Mouse (Mus musculus): ENCODE results near the gene Csrp1.

The Csrp1 gene

DNA sequence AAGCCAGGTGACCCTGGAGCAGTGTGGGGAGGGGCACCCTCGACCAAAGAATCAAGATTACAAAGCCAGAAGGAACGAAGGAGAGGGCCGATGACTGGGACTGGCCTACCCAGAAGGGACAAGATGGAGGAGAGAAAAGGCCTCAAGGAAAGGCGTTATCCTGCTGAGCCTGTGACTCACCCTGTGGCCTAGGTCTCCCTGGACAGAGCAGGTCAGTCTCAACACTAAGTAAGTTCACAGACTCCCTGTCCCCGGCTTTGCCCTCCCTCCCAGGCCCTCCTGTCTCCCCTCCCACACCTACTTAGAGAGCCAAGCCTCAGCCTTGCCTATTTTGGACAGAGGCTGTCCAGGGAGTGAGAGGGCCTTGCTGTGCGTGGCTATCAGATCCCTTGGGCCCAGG is at the start of gene Csrp1:
Gene Csrp1, plus strand, starts transcription at position 79 of the 400 bp plus-strand sequence.
- no peak for DNase-seq

DNA sequence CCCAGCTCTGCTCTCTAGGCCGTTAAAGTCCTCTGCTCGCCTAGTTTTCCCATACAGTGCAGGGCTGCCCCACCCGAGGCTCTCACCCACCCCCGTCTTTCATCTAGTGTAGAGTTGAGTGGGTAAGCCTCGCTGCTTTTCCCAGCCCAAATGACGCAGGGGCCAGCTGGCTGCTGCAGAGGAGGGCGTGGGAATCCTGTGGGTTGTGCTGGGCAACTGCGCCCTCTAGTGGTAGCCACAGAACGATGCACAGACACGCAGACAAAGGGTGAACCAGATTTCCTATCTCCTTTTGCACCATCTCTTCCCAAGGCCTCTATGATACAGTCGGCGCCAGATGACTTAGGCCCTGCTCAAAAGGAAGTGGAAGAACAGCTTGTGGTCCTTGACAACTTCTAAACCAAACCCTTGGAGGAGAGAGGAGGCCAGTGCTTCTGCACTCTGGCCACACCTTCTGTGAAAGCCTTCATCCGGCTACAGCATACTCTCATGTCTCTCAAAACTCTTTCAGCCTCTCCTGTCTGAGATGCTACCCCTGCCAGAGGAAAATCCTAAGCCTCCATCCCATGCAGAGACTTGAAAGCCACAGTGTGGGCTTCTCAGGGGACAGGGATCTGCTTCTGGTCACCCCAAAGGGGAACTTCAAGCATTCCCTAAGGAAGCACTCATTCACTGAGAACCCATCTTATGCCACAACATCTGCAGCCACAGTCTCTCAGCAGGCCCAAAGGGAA is 49.3 kb upstream of the Csrp1 start:
- DNase-seq: peak; percentile 92

DNA sequence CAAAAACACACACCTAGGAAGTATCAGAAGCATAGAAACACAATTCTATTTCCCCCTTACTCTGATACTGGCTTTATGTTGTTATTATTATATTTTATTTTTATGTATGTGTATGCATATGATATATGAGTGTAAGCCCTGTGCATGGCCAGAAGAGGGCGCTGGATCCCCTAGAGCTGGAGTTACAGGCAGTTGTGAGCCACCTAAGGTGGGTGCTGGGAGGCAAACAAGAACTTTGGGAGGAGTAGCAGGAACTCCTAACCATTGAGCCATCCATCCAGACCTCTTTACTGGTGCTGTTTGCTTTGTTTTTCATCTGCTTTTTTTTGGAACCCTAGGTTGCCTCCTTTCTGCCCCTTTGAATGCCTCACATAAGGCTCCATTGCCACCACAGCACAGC is 48.5 kb upstream of the Csrp1 start:
- DNase-seq: no peak

DNA sequence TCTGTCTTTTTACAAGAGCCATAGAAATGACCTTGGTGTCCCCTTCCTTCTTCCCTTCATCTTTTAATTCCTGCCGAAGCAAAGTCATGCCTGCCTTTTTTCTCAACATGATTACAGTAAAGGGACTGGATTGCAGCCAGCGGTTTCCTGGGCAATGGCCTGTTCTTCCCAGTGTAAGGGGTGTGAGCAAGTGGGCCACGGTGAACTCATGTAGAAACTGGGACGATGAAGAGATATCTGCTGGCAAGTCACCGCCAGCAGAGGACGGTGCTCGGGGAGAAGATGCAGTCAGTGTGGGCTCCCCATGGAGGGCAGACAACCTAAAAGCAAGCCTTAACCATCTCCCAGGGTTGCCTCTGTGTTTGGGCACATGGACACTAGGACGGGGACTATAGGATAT is 47.9 kb upstream of the Csrp1 start:
- DNase-seq: no peak

DNA sequence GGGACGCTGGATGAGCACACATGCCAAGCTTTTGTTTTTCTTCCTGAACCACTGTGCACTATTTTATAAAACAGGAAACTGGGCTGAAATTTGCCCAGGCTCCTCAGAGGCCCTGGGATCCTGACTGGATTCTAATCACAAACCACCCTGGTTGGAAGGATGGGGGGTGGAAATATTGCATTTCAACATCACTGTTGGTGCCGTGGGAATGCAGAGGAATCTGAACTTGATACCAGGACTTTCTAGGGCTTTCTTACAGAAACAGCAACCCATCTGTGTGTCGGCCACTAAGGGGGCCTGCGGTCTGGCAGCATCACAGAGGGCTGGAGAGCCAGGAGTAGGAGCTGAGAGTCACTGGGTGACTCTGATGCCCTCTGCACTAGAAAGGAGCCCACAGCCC is 47.5 kb upstream of the Csrp1 start:
- DNase-seq: no peak

DNA sequence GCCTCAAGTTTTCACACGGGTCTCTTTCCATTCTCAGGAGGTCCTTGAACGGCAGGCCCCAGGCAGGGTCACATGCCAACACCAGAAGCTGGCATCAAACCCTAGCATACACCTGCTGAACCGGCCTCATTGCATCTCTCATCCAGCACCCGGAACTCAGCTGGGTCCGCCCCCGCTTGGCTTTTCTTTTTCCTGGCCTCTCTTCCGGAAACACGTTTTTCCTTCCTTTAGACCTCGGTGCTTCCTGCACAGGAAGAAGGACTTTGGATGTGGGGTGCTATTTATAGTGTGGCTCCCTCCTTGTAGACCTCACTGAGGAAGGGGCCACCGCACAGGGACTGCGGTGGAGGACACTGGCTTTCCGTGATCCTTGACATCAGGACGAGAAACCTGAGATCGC is 46.4 kb upstream of the Csrp1 start:
- no peak for DNase-seq

DNA sequence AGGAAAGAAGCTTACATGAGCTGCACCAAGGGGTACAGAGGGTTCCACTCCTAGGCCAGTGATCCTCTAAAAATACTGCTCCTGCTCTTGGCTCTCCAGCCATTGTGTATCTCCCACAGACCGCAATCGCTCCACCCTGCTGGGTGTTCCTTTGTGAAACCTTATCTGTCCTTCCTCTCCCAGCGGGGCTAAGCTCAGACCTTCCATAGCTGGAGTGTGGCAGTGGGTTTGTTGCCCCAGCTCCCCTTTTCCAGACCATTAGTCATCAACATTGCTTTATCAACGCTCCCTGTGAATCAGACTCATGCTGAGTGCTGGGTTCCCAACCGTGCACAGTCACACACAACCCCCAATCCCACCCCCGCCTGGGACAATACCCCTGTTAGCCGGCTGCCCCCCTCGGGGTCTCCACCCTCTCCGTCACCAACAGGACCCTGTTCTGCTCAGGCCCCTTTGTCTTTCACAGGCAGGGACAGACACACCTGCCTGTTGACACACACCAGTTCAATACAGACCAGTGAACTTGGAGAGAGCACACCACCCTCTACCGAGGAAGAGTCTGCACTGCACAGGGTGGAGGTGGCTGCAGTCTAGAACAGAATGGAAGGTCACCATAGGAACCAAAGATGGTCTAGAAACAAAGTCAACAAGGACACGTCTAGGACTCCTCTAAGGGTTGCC is 44.3 kb upstream of the Csrp1 start:
- no peak for DNase-seq

DNA sequence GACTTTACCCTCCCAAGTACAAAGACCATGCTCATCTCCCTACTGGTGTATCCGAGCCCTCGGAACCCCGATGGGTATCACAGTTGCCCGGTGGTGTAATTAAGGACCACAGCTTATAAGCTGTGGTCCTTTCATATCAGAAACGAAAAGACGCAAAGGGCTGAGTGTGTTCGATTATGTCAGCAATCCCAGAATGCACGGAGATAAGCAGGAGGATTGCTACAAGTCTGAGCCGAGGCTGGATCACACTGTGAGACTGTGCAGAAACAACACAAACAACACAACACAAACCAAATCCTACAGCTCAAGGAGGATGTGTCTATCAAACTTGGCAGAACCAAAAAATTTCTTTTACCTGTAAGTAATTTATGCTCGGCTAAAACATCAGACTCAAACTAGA is 43.6 kb upstream of the Csrp1 start:
- no peak for DNase-seq

DNA sequence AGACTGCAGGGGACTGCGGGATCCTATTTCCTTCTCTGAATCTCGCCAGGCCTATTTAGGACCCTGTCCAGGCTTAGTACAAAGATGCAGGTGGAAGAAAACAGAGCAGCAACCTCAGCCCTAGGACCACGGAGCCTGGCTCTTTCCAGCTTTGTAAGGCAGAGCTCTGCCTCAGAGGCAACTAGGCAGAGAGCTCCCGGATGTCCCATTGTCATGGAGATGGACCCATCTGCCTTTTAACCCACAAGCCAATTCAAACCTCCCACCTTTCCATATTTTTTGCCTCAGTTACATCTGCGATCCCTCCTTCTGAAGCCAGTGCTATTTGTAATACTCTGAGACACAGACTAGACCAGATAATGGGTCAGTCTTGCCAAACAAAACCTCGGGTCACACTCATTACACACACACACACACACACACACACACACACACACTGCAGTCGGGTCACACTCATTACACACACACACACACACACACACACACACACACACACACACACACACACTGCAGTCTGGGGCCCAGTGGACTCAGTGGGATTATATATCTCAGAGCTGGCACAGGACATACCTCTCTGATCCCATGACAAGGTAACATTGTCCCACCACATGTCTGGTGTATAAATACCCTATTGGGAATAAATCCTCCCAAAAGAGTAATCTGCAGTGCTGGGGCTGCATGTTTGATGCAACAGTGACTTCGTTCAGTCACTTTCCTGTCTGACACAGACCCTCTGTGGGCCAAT is 42.8 kb upstream of the Csrp1 start:
- no peak for DNase-seq

DNA sequence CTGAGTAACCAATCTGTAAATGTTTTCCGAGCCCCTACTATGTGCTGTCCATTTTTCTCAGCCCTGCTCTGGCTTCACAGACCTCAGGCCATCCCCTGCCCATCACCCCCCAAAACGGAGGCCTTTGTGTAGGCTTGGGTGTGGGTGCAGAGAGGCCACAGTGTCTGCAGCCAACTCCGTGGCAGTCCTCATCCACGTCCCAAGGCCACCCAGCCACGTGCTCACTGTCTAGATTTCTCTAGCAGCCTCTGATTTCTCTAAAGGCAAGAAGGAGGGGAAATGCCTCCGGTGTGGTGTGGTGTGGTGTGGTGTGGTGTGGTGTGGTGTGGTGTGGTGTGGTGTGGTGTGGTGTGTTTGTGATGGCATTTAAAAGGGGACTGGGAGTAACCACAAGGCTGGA is 41.7 kb upstream of the Csrp1 start:
- no peak for DNase-seq

DNA sequence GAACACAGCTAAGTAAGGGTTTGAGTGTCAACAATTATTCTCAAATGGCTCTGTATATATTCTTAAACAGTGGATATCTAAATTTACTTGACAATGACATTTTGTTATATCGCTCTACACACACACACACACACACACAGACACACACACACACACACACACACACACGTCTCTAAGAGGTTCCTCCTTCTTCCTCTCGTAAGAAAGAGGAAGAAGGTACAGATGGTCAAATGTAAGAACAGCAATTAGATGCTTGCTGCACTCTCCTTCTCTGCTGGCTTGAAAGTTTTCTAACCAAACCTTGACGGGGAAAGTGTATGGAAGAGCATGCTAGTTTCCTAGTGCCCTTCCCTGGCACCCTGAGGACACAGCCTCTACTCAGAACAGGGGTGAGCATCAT is 39.1 kb upstream of the Csrp1 start:
- no peak for DNase-seq

DNA sequence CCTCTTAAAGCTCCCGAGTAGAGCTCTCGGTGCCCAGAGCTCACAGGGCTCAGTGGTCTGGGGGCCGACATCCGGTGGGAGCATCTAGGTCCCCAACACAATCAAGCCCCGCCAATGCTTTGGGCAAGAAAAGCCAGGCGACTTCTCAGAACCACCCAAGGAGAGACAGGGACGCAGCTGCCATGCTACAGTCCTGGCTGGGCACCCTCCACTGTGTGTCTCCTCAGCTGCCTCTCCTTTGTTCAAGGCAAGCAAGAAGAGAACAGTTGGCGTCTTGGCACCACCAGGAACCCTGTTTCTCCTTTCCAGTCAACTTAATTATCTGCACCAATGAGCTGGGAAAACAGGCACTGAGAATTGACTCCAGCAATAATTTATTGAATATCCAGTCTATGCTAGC is 38.7 kb upstream of the Csrp1 start:
- no peak for DNase-seq

DNA sequence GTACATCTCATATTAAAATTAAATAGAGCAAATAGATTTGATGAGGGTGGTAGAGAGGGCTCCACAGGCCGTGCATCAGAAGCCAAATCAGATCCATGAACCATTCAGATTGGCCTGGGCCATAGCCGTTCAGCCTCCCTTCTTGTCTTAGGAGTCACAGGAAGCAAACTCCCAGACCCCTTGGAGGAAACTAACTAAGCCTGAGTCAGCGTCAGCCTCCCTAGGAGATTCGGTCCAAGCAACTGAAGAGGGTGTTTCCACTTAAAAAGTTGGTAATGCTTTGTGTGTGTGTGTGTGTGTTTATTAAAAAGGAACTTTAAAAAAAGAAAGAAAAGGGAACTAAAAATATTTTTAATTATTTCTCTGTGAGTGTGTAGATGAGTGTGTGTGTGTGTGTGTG is 35.0 kb upstream of the Csrp1 start:
- no peak for DNase-seq

DNA sequence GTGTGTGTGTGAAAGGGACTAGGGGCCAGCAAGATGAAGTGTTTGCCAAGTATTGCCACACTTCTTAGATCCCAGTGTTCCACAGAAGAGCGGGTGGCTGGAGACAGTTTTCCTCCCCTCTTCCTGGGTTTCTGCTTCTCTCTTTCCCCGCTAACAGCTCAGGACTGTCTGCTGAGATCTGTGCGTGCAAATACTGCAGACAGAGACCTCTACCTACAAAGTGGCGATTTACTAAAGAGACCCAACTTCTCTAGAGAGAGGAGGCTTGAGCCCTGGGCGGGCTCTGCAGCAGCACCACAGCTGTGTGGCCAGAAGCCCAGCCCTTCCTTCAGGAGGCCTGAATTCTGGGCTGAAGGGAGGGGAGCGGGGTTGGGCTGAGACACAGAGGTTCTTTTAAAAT is 34.5 kb upstream of the Csrp1 start:
- DNase-seq: no peak

DNA sequence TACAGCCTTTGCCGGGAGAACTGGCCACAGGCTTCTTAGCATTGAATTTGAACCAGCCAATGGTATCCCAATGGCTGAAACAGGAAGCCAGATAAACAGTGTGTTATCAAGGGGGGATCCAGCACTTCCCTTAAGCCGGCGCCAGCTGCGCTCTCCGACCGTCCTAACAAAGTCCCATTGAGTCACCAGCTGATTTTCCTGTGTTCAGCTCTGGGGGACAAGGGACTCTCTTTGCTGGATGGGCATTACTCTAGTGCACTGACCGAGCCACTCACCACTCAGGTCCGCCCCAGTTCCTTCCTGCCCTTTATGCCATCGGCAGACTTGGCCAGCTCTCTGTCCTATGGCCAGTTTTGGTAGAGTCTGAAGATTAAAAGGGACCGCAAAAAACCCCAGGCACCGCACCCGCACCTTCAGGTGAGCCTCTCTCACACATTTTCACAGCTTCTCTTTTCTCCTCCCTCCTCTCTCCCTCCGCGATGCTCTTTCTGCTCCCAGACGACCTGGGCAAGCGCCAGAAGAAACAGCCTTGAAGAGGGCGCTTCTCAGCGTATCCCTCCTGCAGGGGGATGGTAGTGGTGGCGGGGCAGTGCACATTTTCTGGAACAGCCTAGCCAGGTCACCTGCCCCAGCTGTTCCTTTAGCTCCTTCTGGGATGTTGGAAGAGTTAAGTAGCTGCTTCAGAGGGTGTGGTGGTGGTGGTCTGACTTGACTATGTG is 32.9 kb upstream of the Csrp1 start:
- DNase-seq: no peak

DNA sequence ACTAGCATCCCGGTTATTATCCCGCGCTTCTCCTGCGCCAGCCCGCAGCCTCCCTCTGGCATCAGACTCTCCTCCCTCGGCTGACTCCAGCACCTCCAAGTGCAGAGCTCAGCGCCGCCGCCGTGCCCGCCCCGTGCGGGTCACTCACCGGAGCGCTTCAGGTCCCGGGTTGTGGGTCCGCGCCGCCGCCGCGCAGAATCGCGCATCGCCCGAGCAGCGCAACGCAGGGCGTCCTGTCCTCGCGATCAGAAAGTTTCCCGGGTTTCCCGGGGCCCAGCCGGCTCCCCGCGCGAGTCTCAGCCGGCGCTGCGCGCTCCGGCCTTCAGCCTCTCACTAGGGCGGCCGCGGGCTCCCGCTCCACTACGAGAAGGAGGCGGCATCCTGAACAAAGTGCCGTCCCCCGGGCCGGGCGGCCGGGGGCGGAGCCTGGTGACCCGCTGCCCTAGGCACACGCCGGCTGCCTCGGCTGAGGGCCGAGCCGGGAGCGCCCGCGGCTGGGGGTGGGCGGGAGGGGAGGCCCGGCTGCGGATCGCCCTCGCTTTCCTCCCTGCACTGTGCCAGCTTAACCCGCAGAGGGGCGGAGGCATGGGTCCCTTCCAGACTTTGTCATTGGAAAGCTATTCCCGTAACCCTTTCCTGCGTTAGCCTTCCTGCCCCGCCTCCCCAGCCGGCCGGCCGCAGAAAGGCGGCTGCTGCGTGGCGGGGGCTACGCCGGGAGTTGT is 31.9 kb upstream of the Csrp1 start:
- DNase-seq: peak; percentile 57

DNA sequence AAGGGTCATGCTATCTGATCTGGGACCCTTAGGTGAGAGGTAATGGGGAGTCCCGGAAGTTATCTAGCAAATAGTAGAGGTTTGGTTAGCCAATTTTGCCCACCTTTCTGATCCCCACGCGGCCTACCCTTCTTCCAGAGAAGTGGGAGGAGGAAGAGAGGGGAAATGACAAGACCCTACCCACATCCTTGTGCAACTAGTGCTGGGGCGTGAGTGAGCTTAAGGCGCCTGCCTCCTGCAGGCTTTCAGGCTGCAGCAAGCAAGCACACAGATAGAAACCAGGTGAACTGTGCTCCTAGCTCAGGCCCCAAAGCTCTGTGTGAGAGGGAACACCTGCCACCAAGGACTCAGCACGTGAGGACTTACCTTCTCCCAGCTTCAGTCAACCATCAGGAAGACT is 31.2 kb upstream of the Csrp1 start:
- DNase-seq: no peak

DNA sequence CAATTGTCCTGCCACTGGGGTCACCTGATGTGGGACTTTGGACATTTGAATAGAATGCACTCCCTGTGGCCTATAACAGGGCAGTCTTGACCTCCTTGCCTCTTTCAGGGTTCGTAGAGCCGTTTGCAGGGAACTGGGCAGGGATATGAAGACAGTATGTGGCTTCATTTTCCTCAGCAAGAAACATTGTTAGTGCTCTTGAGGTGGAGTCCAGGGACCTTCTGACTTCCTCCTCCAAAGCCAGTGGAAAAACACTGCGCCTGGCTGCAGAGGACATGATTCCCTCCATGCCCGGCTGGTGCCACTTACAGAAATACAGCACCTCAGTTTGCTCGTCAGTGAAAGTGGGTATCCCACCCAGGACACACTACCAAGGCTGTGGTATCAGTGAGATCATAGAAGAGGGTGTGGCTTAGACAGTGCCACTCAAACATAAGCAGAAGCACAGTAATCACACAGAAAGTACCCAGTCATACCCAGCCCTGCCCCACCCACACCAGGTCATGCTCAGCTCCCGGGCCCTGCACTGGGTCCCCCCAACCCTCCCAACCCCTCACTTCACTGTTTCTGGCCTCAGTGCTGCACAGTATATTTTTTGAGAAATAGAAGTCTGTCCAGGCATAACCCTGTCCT is 29.0 kb upstream of the Csrp1 start:
- DNase-seq: no peak

DNA sequence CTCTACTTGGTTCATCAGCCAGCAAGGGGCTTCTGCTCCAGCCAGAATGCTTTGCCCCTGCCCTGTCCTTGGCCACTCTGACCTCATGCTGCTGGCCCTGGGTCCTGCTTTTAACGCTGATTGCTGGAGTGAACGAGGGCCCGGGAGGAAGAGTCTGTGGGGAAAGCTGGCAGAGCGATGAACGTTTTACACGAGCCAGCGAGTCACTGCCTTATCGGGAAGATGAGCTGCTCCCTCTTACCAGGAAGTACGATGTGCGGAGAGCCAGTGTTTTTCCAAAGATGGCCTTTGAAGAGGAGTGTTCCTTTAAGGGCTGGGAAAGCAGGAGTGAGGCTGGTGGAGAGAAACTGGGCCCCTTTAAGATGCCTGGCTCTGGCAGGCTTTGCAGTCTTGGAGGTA is 28.4 kb upstream of the Csrp1 start:
- no peak for DNase-seq

DNA sequence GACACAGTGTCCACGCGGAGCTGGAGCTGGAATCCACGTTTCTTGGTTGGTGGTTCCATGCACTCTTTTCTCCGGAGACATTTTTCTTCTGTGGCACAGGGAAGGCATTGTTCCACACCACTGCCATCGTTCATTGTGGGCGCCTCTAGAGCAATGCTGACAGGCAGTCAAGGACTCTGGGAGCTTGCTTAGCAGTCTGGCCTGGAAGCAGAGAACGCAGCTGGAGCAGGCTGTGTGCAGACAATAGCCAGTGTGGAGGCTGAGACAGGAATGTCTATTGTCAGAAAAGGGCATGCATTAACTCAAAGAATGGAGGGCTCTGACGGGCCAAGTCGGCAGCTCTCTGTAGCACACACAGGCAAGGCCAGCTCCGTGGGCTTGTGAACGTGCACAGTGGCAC is 25.7 kb upstream of the Csrp1 start:
- no peak for DNase-seq

DNA sequence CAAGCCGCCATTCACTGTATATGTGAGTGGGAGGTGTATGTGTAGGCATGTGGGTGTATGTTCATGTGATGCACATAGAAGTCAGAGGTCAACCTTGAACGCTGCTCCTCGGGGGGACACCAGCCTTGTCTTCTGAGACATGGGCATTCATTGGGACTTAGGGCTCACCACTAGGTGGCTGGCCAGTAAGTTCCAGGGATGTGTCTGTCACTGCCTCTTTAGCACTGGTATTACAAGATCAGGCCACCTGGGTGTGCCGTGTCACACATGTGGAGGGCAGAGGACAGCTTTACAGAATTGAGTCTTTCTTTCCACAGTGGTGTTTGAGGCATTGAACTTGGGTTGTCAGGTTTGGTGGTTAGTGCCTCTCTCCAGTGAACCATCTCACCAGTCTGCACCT is 22.4 kb upstream of the Csrp1 start:
- no peak for DNase-seq

DNA sequence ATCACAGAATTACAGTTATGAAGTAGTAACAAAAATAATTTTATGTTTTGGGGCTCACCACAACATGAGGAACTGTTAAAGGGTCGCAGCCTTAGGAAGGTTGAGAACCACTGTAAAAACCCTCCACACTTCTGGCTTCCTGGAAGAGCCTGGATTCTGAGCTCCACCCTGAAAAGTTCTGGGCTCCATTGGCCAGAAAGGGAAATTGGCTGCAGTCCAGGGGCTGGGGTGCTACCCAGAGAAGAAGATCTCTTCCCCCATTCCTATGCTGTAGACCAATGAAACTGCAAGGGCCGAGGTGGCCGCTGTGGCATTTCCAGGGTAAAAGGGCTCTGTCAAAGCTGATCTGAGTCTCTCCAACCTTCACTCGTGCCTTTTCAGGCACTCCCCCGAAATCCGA is 21.8 kb upstream of the Csrp1 start:
- DNase-seq: no peak

All from right cerebral cortex, postnatal 25 days (tissue).